Mouse (Mus musculus) limb, embryonic 10.5 days (tissue): ENCODE data around the gene Tac2. TPM values are rescaled to one million over a fixed set of nuclear protein-coding genes. Genes with fewer than 3 reads are reported as not detected.

Experiments used
- polyA plus RNA-seq: library from polyadenylated mRNA; unstranded; fragments of >200 nt; fragmentation: Nextera tagmentation; extraction: Ambion mirVana; gene quantifications from 2 replicates; pipeline ENCODE4 v1.2.1, GENCODE M21; 2016

The Tac2 gene
- polyA plus RNA-seq, 1 experiment from 2014 or later, result 2.1 TPM

Other genes starting within 250 kb of the Tac2 start
- 0.40 and 0.76 TPM in 2 replicates for gene Stac3, start 222.8 kb upstream of the Tac2 start, polyA plus RNA-seq
- gene Ndufa4l2, start 209.5 kb upstream of the Tac2 start, polyA plus RNA-seq, result 1.4 and 3.4 TPM in 2 replicates
- 143 and 173 TPM in 2 replicates for gene Shmt2, start 202.0 kb upstream of the Tac2 start, polyA plus RNA-seq
- 0.54 and 1.0 TPM in 2 replicates for gene Nxph4, start 189.9 kb upstream of the Tac2 start, polyA plus RNA-seq
- gene Lrp1, start 103.3 kb upstream of the Tac2 start, polyA plus RNA-seq, result 48.6 and 67.8 TPM in 2 replicates
- 8.4 and 9.7 TPM in 2 replicates for gene Stat6, start 81.5 kb upstream of the Tac2 start, polyA plus RNA-seq
- gene Nemp1, start 57.6 kb upstream of the Tac2 start, polyA plus RNA-seq, result 11.9 and 12.3 TPM in 2 replicates
- gene Nab2, start 55.9 kb upstream of the Tac2 start, polyA plus RNA-seq, result 13.1 and 17.4 TPM in 2 replicates
- gene Myo1a, start 19.3 kb upstream of the Tac2 start, polyA plus RNA-seq, result 0.49 and 0.78 TPM in 2 replicates
- gene Zbtb39, start 15.1 kb downstream of the Tac2 start, polyA plus RNA-seq, result 5.1 and 5.5 TPM in 2 replicates
- gene Gpr182, start 27.3 kb downstream of the Tac2 start, polyA plus RNA-seq, result 0.50 and 0.51 TPM in 2 replicates
- not detected in 2 replicates for gene Rdh1, start 35.2 kb downstream of the Tac2 start, polyA plus RNA-seq
- gene Rdh16f1, start 35.3 kb downstream of the Tac2 start, polyA plus RNA-seq, result not detected in 2 replicates
- gene Rdh9, start 51.9 kb downstream of the Tac2 start, polyA plus RNA-seq, result 0.06 and 0.13 TPM in 2 replicates
- not detected in 2 replicates for gene Rdh16, start 76.7 kb downstream of the Tac2 start, polyA plus RNA-seq
- gene Rdh19, start 125.5 kb downstream of the Tac2 start, polyA plus RNA-seq, result not detected in 2 replicates
- gene Rdh16f2, start 142.0 kb downstream of the Tac2 start, polyA plus RNA-seq, result not detected in 2 replicates
- gene Rdh7, start 164.3 kb downstream of the Tac2 start, polyA plus RNA-seq, result not detected in 2 replicates
- not detected in 2 replicates for gene Sdr9c7, start 174.0 kb downstream of the Tac2 start, polyA plus RNA-seq